Mouse (Mus musculus) midbrain, embryonic 13.5 days (tissue): ENCODE measurements around the gene C9orf72. TPM values are rescaled to one million over a fixed set of nuclear protein-coding genes. Genes with fewer than 3 reads are reported as not detected.

ENCODE experiments used
- ATAC-seq: fragments of 200-750 bp; cut with Nextera tagmentation; 2 replicates; pipeline ENCODE4 v1.8.0; 2017; ENCODE audit warnings: mild to moderate bottlenecking, moderate TSS enrichment, moderate library complexity
- H3K27ac ChIP-seq: fragments of 300-500 bp; sonication (generic); 2 replicates; pipeline ENCODE4 v1.5.1; 2015; ENCODE audit warnings: inconsistent platforms, mild to moderate bottlenecking, moderate library complexity
- H3K27me3 ChIP-seq: fragments of 300-500 bp; sonication (generic); 2 replicates; pipeline ENCODE4 v1.6.1; 2015; ENCODE audit warnings: mild to moderate bottlenecking, inconsistent platforms
- H3K36me3 ChIP-seq: fragments of 300-500 bp; sonication (generic); 2 replicates; pipeline ENCODE4 v1.6.1; 2015; ENCODE audit warnings: mild to moderate bottlenecking, inconsistent platforms
- H3K4me1 ChIP-seq: fragments of 300-500 bp; sonication (generic); replicated peaks from 2 replicates; pipeline ENCODE4 v1.6.1; 2015; ENCODE audit warnings: inconsistent platforms
- H3K4me2 ChIP-seq: fragments of 300-500 bp; sonication (generic); replicated peaks from 2 replicates; pipeline ENCODE4 v1.6.1; 2015; ENCODE audit warnings: moderate library complexity, mild to moderate bottlenecking, inconsistent platforms
- H3K4me3 ChIP-seq: fragments of 300-500 bp; sonication (generic); replicated peaks from 2 replicates; pipeline ENCODE4 v1.5.1; 2015; ENCODE audit warnings: mild to moderate bottlenecking, inconsistent platforms
- H3K9ac ChIP-seq: fragments of 300-500 bp; sonication (generic); replicated peaks from 2 replicates; pipeline ENCODE4 v1.6.1; 2015; ENCODE audit warnings: mild to moderate bottlenecking, inconsistent platforms
- H3K9me3 ChIP-seq: fragments of 300-500 bp; sonication (generic); 2 replicates; pipeline ENCODE4 v1.6.1; 2016; ENCODE audit warnings: mild to moderate bottlenecking, inconsistent platforms
- WGBS: fragments of 180-500 bp; shearing (Covaris S2); methylation state at CpG from one replicate; pipeline ENCODE4 v1.1.7; 2015; 5-methylcytosine and 5-hydroxymethylcytosine counted together
- polyA plus RNA-seq: library from polyadenylated mRNA; unstranded; fragments of >200 nt; fragmentation: Nextera tagmentation; extraction: Ambion mirVana; gene quantifications from 2 replicates; pipeline ENCODE4 v1.2.1, GENCODE M21; 2015

Gene C9orf72
- polyA plus RNA-seq, 1 experiment from 2014 or later = 39.8 TPM

- no peaks in the 10 kb centered on the region for H3K9me3 ChIP-seq
- 0 out of 2 replicates have a peak, but pooled peaks cover 5% of the 10 kb centered on the region for H3K36me3 ChIP-seq
- H3K27me3 ChIP-seq = 0 out of 2 replicates have a peak, but pooled peaks cover 2% of the 10 kb centered on the region
- H3K9ac ChIP-seq = no peak overlapping the region
- ATAC-seq = no peak
- H3K4me3 ChIP-seq = no peak overlapping the region
- peaks cover 12% of the 10 kb centered on the region for H3K4me1 ChIP-seq
- WGBS = 29% methylated on average over 4 of the region's 4 CpGs
- no peak overlapping the region for H3K4me2 ChIP-seq
- no peak overlapping the region for H3K27ac ChIP-seq
Measured at GRCm38 (mm10) chr4:35221903-35222302, 4.1 kb downstream of the C9orf72 start.

- no peak overlapping the region for H3K4me2 ChIP-seq
- no peak overlapping the region for H3K27ac ChIP-seq
- H3K36me3 ChIP-seq = peaks cover 8% of the 10 kb centered on the region
- H3K4me3 ChIP-seq = no peak overlapping the region
- H3K9ac ChIP-seq = no peak overlapping the region
- 20% methylated on average over 2 of the region's 2 CpGs for WGBS
- H3K27me3 ChIP-seq = 0 out of 2 replicates have a peak, but pooled peaks cover 2% of the 10 kb centered on the region
- ATAC-seq = no peak
- H3K4me1 ChIP-seq = peaks cover 12% of the 10 kb centered on the region
- H3K9me3 ChIP-seq = no peaks in the 10 kb centered on the region
Measured at GRCm38 (mm10) chr4:35221131-35221530, 4.8 kb downstream of the C9orf72 start.

DNA sequence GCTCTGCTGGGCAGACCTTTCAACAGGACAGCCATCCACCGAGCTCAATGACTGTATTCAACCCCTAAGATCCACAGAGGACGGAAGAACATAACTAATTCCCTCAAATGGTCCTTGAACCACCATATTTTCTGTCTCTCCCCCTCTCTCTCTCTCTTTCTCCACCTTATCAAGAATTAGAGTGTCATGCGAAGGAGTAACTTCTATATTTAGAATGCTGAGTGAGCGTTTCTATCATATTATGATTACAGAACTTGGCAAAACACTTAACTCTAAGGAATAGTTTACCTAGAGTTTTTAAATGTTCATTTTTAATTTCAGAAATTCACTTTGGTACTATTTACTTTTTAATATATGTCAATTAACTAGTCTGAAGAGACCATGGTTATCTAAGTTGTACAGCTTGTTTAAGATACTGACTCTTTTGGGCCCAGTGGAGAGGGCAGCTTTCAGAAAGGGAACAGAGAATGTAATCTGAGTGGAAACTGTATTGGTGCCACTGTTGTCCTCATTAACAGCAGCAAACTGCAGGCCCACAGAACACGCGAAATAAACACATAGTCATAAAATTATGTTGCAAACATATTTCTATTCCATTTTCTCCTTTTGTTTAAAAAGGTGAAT lies 5.8 kb downstream of the C9orf72 start:
- ATAC-seq = no peak
- WGBS = 80% methylated on average over 6 of the region's 6 CpGs

GRCm38 (mm10) chr4:35204659-35205058 lies 21.3 kb downstream of the C9orf72 start:
- H3K9me3 ChIP-seq = no peaks in the 10 kb centered on the region
- H3K27ac ChIP-seq = no peak overlapping the region
- H3K4me3 ChIP-seq = no peak overlapping the region
- H3K4me1 ChIP-seq = no peaks in the 10 kb centered on the region
- H3K27me3 ChIP-seq = no peaks in the 10 kb centered on the region
- peaks cover 46% of the 10 kb centered on the region for H3K36me3 ChIP-seq
- H3K9ac ChIP-seq = no peak overlapping the region
- 72% methylated on average over 7 of the region's 7 CpGs for WGBS
- no peak overlapping the region for H3K4me2 ChIP-seq
- ATAC-seq = no peak

More for the DNA sequence above, 5.8 kb downstream of the C9orf72 start:
- H3K4me2 ChIP-seq = no peak overlapping the region
- 0 out of 2 replicates have a peak, but pooled peaks cover 2% of the 10 kb centered on the region for H3K27me3 ChIP-seq
- H3K4me3 ChIP-seq = no peak overlapping the region
- H3K9ac ChIP-seq = no peak overlapping the region
- H3K9me3 ChIP-seq = no peaks in the 10 kb centered on the region
- H3K36me3 ChIP-seq = peaks cover 17% of the 10 kb centered on the region
- H3K4me1 ChIP-seq = peaks cover 12% of the 10 kb centered on the region
- no peak overlapping the region for H3K27ac ChIP-seq

DNA sequence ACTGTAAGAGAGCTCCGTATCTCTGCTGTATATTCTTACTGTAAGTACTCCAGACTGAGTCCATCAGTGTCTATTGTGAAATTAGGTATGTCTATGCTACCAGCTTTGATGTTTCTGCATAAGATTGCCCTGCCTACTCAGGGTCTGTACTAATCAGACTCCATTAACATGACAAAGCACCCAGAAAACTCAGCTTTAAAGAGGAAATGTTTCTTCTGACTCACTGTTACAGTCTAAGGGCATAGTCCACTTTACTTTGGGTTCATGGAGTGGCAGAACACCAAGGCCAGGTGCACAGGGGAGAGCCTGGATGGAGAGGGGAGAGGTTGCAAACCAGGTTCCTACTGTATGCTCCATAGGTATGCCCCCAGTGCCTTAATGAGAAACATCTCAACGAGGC lies 22.3 kb downstream of the C9orf72 start:
- Histone ChIP-seq H3K9me3 (no peaks in the 10 kb centered on the region), H3K4me1 (no peaks in the 10 kb centered on the region), H3K36me3 (peaks cover 50% of the 10 kb centered on the region), H3K9ac (no peak overlapping the region), H3K4me2 (no peak overlapping the region), H3K27me3 (no peaks in the 10 kb centered on the region), H3K4me3 (no peak overlapping the region), H3K27ac (no peak overlapping the region)
- no peak for ATAC-seq
- 93% methylated on average over 2 of the region's 2 CpGs for WGBS

- Histone ChIP-seq H3K4me1 (no peaks in the 10 kb centered on the region), H3K4me2 (no peak overlapping the region), H3K27ac (no peak overlapping the region), H3K9ac (no peak overlapping the region), H3K4me3 (no peak overlapping the region), H3K27me3 (no peaks in the 10 kb centered on the region), H3K36me3 (peaks cover 57% of the 10 kb centered on the region), H3K9me3 (no peaks in the 10 kb centered on the region)
- no peak for ATAC-seq
- 95% methylated on average over 5 of the region's 5 CpGs for WGBS
Measured at GRCm38 (mm10) chr4:35201700-35202099, 24.3 kb downstream of the C9orf72 start.

DNA sequence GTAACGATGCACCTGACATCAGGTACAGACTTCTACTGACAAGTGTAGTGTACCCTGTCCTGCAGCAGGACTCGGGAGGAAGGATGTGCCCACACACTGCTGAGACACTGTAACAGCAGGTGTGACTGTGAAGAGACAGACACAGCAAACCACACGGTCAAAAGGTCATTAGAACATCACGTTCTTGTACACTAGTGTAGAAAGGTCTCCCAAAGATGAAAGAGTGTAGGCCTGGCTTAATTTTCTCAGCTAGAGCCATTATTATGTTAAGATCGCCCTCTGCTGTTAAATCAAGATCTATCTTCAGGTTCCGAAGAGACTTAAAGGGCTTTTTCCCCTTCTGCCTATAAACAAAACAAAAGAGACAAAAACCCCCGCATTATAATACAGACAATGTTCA lies 33.2 kb downstream of the C9orf72 start:
- Histone ChIP-seq H3K36me3 (peaks cover 17% of the 10 kb centered on the region), H3K27me3 (no peaks in the 10 kb centered on the region), H3K9me3 (no peaks in the 10 kb centered on the region), H3K27ac (no peak overlapping the region), H3K4me2 (no peak overlapping the region), H3K4me1 (no peaks in the 10 kb centered on the region), H3K4me3 (no peak overlapping the region), H3K9ac (no peak overlapping the region)
- ATAC-seq = peak; percentile 68; the same call in 1 of the 2 replicates
- WGBS = 40% methylated on average over 7 of the region's 7 CpGs

DNA sequence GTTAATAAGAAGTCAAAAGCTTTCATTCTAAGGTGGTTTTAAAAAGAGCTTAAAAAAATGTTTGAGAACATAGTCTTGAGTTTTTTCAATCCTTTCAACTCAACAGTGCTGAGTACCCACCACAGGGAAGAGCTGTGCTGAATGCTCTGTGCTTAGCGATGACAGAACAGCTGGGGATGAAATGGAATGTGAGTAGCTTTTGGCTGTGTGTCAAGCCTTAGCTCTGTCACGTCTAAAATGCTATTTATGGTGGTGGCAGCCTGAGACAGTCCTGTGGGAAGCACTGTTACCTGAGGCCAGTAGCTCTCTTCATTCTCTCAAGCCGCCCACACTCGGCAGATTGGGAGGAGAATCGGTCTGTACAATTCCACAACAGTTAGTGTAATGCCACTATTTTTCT lies 36.2 kb downstream of the C9orf72 start:
- H3K36me3 ChIP-seq = peaks cover 10% of the 10 kb centered on the region; the same call in 1 of the 2 replicates
- no peak overlapping the region for H3K27ac ChIP-seq
- no peaks in the 10 kb centered on the region for H3K27me3 ChIP-seq
- H3K4me1 ChIP-seq = no peaks in the 10 kb centered on the region
- no peak overlapping the region for H3K4me2 ChIP-seq
- no peak for ATAC-seq
- no peaks in the 10 kb centered on the region for H3K9me3 ChIP-seq
- no peak overlapping the region for H3K9ac ChIP-seq
- no peak overlapping the region for H3K4me3 ChIP-seq
- 78% methylated on average over 5 of the region's 5 CpGs for WGBS

- Histone ChIP-seq H3K27me3 (no peaks in the 10 kb centered on the region), H3K9me3 (no peaks in the 10 kb centered on the region), H3K27ac (no peak overlapping the region), H3K4me3 (no peak overlapping the region), H3K4me1 (no peaks in the 10 kb centered on the region), H3K9ac (no peak overlapping the region), H3K36me3 (peaks cover 5% of the 10 kb centered on the region; the same call in 1 of the 2 replicates), H3K4me2 (no peak overlapping the region)
- ATAC-seq = no peak
- WGBS = 97% methylated on average over 8 of the region's 8 CpGs
Measured at GRCm38 (mm10) chr4:35187617-35188326, 38.2 kb downstream of the C9orf72 start.

DNA sequence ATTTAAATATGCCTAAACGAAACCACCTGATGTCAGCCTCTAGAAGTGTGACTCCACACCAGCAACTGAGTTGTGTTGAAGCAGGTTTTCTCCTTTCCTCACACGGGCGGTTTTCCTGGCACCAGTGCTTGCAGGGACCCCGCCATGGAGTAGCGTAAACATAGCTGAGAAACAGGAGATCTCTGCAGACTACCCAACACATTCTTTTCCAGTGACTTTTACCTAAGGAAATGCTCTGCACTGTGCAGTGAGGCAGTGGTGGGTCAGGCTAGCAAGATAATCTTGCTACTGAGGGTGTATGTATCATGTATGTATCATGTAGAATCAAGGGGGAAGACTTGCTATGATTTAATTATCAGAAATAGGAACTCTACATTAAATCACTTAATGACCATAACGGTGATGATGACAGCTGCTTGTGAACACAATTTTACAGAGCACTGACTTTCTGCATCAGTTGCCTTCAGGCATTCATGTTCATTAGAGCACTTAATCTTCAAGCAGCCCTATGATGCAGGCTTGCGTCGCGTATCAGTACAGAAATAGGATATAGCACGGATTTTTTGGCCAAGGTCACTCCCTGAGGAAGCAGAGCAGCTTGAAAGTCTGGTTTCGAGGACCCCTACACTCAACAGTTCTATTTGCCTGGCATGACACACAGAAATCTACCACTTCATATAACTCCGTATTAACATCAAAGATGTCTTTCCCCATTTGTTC lies 47.9 kb downstream of the C9orf72 start:
- Histone ChIP-seq H3K4me3 (no peak overlapping the region), H3K9me3 (no peaks in the 10 kb centered on the region), H3K4me2 (no peak overlapping the region), H3K27ac (no peak overlapping the region), H3K4me1 (no peaks in the 10 kb centered on the region), H3K36me3 (no peaks in the 10 kb centered on the region), H3K27me3 (no peaks in the 10 kb centered on the region), H3K9ac (no peak overlapping the region)
- WGBS = 77% methylated on average over 12 of the region's 12 CpGs
- ATAC-seq = no peak

- H3K9ac ChIP-seq = no peak overlapping the region
- H3K9me3 ChIP-seq = no peaks in the 10 kb centered on the region
- H3K4me2 ChIP-seq = no peak overlapping the region
- ATAC-seq = no peak
- no peaks in the 10 kb centered on the region for H3K4me1 ChIP-seq
- H3K27me3 ChIP-seq = no peaks in the 10 kb centered on the region
- no peak overlapping the region for H3K4me3 ChIP-seq
- no peak overlapping the region for H3K27ac ChIP-seq
- WGBS = 90% methylated on average over 2 of the region's 2 CpGs
- no peaks in the 10 kb centered on the region for H3K36me3 ChIP-seq
Measured at GRCm38 (mm10) chr4:35175566-35175965, 50.4 kb downstream of the C9orf72 start.

- Histone ChIP-seq H3K9me3 (no peaks in the 10 kb centered on the region), H3K36me3 (no peaks in the 10 kb centered on the region)
- no peak for ATAC-seq
Measured at GRCm38 (mm10) chr4:35173551-35173950, 52.4 kb downstream of the C9orf72 start.

More at GRCm38 (mm10) chr4:35173551-35173950, 52.4 kb downstream of the C9orf72 start:
- H3K27me3 ChIP-seq = no peaks in the 10 kb centered on the region
- no peaks in the 10 kb centered on the region for H3K4me1 ChIP-seq
- 78% methylated on average over 1 of the region's 1 CpGs for WGBS
- no peak overlapping the region for H3K9ac ChIP-seq
- no peak overlapping the region for H3K4me3 ChIP-seq
- no peak overlapping the region for H3K27ac ChIP-seq
- no peak overlapping the region for H3K4me2 ChIP-seq
